Mouse (Mus musculus) cerebellum, adult 18-20 months (tissue): Measurements from ENCODE around the gene Gcc2.
"Not testable (repeated sequence)": the region's sequence is repeated elsewhere in the genome, so short reads cannot be mapped to it uniquely, and the experiment has no call there.

Experiments used
- DNase-seq, 2 experiments: peaks; one replicate each; pipeline ENCODE4 v3.0.0; 2021

The Gcc2 gene

GRCm38 (mm10) chr10:58255213-58255892, at the start of gene Gcc2:
Gcc2 (plus strand) TSS chr10:58255497.
- DNase-seq = peak; percentile 92 to 95

- no peak for DNase-seq
These were observed 49.3 kb upstream of the Gcc2 start for GRCm38 (mm10) chr10:58205986-58206385.

GRCm38 (mm10) chr10:58206639-58207404, 48.5 kb upstream of the Gcc2 start:
- no peak for DNase-seq

GRCm38 (mm10) chr10:58209710-58210467, 45.4 kb upstream of the Gcc2 start:
- DNase-seq = no peak

GRCm38 (mm10) chr10:58210514-58210913, 44.8 kb upstream of the Gcc2 start:
- DNase-seq = no peak

- DNase-seq = no peak
These were observed 44.1 kb upstream of the Gcc2 start for GRCm38 (mm10) chr10:58211213-58211612.

GRCm38 (mm10) chr10:58212230-58212629, 43.1 kb upstream of the Gcc2 start:
- DNase-seq = no peak

- no peak for DNase-seq
These were observed 40.8 kb upstream of the Gcc2 start for GRCm38 (mm10) chr10:58214497-58214896.

GRCm38 (mm10) chr10:58214934-58215333, 40.4 kb upstream of the Gcc2 start:
- no peak for DNase-seq

- no peak for DNase-seq
These were observed 39.9 kb upstream of the Gcc2 start for GRCm38 (mm10) chr10:58215353-58215752.

- no peak for DNase-seq
These were observed 37.9 kb upstream of the Gcc2 start for GRCm38 (mm10) chr10:58217366-58217765.

- DNase-seq = no peak
These were observed 34.6 kb upstream of the Gcc2 start for GRCm38 (mm10) chr10:58220726-58221125.

- DNase-seq = not testable (repeated sequence)
These were observed 33.7 kb upstream of the Gcc2 start for GRCm38 (mm10) chr10:58221571-58221970.

GRCm38 (mm10) chr10:58223161-58223560, 32.1 kb upstream of the Gcc2 start:
- not testable (repeated sequence) for DNase-seq

- peak; percentile 54 to 62 for DNase-seq
These were observed 31.1 kb upstream of the Gcc2 start for GRCm38 (mm10) chr10:58223972-58224805.

GRCm38 (mm10) chr10:58224827-58225785, 30.2 kb upstream of the Gcc2 start, which contains the start of gene AW822073:
AW822073 (minus strand) TSS chr10:58224930.
- DNase-seq = peak in 1 of 2 experiments; percentile 36

- DNase-seq = not testable (repeated sequence)
These were observed 28.9 kb upstream of the Gcc2 start for GRCm38 (mm10) chr10:58226357-58226756.

GRCm38 (mm10) chr10:58227798-58228197, 27.5 kb upstream of the Gcc2 start:
- DNase-seq = not testable (repeated sequence)

- not testable (repeated sequence) for DNase-seq
These were observed 25.3 kb upstream of the Gcc2 start for GRCm38 (mm10) chr10:58230021-58230420.

GRCm38 (mm10) chr10:58231088-58231487, 24.2 kb upstream of the Gcc2 start:
- peak; percentile 28 to 41 for DNase-seq
